Mouse (Mus musculus): Measurements from ENCODE around the gene Aatf.

Aatf gene

GRCm38 (mm10) chr11:84513171-84514116 lies at the start of gene Aatf:
Gene Aatf (minus strand): TSS chr11:84513522.
- peak; percentile 97 for DNase-seq

DNA sequence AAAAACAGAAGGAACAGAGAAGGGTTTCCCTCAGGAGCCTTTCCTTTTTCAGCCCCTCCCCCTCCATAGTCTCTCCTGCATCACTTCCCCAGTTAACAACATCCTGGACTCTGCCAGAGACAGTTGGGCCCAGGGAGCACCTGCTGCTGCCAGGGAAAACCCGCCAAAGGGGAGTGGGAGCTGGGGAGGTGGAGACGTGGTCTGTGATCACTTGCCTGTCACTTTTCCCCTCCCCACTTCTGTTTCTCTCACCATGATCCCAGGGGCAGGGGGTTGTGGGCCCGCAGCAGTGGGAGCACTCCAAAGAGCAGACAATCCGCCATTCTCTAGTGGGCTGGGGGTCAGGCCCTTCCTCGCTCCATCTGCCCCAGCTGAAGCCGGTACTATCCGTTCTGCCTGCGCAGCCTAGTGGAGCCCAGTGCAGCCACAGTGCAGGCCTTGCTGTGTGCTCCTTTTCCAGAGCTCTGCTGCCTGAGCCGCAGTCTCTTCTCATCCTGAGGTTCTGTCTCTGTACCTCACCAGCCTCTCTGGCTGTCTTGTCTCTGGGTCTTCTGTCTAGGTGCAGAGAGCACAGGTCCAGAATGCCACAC lies 49.5 kb upstream of the Aatf start:
- no peak for DNase-seq

DNA sequence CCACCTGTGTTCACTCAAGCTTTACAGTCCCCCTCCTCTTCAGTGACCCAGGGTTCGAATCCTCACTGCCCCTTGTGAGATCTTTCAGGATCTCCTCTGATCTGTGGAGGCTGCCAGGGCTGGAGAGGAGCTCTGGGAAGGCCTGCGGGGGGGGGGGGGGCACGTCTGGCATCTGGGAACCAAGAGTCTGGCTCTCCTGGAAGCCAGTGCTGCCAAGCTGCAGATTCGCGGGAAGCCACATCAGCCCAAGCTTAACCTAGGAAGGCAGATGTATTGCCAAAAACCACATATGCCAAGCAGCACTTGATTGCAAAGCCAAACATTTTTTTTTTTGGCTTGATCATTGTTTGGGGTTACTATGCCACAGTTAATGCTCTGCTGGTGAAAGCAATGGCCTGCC lies 48.2 kb upstream of the Aatf start:
- DNase-seq: no peak

DNA sequence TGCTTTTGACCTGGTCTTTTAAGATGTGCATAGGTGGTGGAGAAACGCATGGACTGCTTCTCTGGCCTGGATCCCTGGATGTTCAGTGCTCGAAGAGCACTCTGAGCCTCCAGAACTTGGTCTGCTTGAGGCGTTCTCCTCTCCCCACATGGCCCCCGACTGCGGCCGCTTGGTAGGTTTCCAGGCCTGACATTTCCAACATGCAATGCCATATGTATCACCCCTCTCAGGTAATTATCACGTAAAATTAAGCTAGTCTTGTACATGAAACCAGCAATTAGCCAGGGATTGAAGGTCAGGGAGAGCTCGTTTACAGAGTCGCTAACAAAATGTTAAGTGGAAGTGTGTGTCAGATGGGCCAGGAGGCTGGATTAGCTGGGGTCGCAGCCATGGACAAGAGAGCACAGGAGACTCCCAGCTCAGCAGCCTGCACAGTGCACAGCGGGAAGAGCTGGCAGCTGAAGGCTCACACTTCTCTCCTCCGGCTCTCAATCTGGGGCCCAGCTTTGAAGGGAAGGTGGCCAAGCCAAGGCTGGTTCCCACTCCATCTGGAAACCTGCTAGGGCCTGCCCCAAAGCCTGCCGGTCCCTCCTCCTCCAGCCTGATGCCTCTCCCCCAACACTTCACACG lies 40.6 kb upstream of the Aatf start:
- DNase-seq: no peak

DNA sequence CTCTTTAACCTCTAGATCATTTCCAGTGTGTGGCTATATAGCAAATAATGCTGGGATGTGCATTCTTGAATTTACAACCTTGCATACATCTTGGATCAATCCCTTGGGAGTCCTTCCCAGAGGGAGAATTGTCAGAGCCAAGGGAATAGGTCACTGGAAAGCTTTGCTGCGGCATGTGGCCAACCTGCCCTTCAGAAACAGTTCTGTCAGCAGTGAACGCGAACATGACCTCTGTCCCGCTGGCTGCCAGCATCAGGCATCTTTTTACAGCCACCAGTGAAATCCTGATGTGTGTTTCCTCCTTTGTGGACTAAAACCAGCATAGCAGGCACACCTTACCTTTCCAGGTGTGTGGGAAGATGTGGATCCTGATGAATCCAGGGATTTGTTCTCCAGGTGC lies 38.0 kb upstream of the Aatf start:
- DNase-seq: no peak

DNA sequence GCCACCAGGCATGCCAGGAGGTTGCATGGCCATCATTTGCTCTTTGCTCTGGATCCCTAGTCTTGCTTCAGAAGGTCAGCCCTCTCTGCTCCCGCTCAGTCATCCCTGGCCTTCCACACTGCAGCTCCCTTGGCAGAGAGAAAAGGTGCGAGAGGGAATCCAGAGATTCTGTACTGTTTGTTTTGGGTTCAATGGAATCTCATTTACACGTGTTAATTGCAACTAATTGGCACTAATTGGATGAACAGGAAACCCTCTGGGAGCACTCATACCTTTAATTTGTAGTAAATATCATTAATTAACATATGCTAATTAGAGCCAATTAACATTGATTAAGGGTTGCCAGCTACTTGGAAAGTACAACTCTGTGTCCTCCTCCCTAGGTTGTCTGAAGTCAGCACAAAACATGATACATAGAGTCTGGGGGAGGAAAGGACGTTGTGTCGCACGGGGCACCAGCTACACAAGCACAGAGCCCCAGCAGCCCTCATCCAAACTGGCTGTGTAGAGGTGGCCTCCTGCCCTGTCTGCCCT lies 36.0 kb upstream of the Aatf start:
- no peak for DNase-seq

GRCm38 (mm10) chr11:84548293-84548692 lies 35.0 kb upstream of the Aatf start:
- no peak for DNase-seq

DNA sequence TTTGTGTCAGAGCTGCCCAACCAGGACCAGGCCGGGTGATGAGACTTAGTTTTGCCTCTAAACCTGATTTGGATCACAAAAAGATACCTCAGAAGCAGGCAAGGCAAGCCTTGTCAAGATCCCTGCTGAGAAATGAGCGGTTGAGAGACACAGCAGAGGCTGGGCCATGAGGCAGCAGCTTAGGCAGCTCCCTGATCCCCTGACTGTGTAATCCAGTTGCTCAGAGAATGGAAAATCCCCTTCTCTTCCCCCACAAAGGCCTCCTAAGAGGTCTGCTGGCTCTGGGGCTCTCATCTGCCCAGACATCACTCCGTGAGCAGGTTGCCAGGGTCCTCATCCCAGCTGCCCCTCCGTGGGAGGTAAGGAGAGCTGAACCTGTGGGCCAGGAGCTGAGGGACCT lies 26.7 kb upstream of the Aatf start:
- DNase-seq: no peak

DNA sequence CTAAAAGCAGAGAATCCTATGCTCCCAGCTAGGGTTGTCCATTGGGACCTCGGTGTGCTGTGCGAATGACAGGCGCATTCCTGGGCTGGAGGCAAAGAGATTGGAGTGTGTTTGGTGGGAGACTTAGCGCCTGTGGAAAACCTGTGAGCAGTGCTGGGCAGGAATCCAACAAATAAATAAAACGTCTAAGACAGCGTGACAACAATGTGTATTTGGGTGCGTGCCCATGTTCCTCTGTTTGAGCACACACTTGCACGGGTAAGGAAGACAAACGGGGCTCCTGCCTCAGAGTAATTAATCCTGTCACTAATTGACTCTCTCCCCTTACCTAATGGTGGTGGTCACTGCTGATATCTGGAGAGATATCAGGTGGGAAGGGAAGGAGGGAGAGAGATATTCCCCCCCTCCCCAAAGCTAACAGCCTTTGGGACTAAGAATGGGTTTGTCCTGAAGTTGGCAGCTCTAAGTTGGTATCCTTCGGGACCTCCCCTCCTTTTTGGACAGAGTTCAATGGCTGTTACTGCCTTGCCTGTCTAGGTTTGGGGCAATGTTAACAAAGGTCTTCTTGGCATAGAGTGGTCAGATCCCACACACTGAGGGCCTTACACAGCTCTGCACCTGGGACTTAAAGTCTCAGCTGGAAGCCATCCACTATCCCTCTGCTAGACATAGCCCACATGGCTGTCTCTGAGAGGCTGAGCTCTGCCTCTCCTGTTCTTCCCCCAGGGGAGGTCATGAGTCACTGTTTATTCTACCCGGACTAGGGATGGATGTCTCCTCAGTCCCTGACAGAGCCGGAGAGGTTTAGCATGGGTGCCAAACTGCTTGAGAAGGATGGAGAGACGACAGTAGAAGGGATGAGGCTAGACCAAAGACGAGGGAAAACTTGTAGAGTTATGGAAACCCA lies 16.7 kb upstream of the Aatf start:
- DNase-seq: no peak

GRCm38 (mm10) chr11:84529143-84529755 lies 15.9 kb upstream of the Aatf start:
- DNase-seq: no peak

DNA sequence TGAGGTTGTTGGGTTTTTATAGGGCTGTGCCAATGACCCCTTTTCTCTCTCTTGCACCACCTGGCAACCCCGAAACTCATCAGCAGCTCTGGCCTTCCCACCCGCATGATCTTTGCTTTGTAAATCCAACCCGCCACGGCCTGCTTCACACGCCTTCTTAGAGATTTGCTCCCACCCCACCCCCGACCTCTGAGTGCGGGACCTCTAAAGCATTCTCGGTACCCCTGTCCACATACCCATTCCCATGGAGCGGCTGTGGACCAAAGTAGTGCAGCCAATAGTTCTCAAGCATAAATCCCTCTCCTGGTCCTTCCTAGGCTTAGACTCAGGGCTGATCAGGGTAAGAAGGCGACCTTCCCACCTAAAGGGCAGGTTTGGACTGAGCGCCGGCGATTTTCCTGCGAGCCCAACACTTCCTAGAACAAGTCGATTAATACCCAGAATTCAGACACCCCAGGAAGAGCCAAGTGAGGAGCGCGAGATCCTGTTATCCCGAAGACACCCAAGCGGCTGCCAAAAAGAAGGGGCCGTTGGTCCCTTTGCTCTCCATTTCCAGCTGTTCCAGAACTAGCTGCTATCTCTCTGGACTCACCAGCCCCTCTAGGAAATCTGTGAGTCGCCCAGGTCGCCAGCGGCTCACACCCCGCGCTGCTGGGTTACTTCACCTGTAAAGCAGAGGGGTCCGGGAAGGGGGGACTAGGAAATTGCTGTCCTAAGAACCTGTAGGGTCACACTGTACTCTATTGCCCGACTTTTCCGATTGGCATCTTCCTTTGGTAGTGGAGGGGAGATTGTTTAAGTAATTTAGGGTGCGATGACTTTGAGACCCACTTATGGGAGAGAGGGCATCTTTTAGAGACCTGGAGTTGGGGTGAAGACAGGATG lies 13.9 kb upstream of the Aatf start:
- DNase-seq: no peak

DNA sequence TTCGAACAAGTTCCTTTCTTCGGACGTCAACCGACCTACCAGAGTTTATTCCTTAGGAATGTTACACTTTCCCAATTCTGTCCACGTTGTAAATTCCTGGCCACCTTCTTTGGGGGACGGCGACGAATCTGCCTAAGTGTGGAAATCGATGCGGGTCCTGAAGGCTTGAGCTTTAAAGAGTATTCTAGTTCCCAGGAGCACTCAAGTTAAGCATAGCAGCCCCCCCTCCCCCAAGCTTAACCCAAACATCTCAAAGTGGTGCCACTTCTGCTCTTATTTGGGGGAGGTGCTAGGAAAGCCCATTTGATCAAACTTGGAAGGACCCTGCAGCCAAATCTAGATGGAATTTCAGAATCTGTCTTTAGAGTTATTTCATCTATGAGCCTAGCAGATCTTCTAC lies 13.1 kb upstream of the Aatf start:
- no peak for DNase-seq

- DNase-seq: no peak
Measured at GRCm38 (mm10) chr11:84525421-84526274, 12.3 kb upstream of the Aatf start, which contains the start of gene Lhx1. Gene Lhx1 (minus strand): TSS chr11:84525535.

GRCm38 (mm10) chr11:84524511-84525270 lies 11.4 kb upstream of the Aatf start:
- no peak for DNase-seq

GRCm38 (mm10) chr11:84523841-84524510 lies 10.7 kb upstream of the Aatf start:
- DNase-seq: no peak

GRCm38 (mm10) chr11:84523321-84523831 lies 10.1 kb upstream of the Aatf start:
- no peak for DNase-seq

DNA sequence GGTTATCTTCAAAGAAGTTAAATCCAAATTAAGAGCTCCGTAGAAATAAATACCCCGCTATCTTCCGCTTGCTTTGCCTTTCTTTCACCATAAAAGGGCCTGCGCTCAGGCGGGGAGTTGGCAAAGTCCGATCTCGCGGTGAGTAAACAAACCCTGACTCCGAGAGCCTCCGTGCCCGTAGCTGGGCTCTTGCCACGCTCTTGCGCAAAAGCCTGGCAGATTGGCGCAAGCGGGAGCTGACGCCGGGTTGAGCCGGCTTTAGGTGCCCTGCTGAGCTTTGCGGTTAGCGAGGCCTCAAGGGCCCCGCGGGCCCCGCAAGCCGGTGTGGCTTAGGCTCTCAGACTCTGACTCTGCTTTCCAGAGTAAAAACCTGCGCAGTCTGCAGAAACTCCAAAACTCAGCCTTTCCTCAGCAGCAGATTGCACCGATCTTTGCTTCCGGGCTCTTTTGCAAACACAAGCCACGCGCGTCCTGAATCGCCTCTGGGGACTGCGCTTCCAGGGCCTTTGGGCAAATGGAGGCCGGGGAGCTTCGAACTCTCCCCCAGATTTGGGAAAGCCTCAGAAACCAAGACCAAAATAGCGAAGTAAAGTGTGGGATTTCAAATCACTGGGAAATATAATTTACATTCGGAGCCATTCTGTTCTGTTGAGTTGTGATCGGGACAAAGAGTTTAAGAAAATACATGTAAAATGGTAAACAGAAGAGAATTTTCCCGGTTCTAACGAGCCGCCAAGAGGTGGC lies 9.4 kb upstream of the Aatf start:
- DNase-seq: no peak
